Mouse (Mus musculus) adrenal gland, postnatal 4 days (tissue): ENCODE data around the gene Car6. TPM values are rescaled to one million over a fixed set of nuclear protein-coding genes. Genes with fewer than 3 reads are reported as not detected.

ENCODE experiments used
- DNase-seq, 2 experiments: peaks; one replicate each; pipeline ENCODE4 v3.0.0; 2021 to 2022; ENCODE audit warnings: low spot score in 2 of 2, mixed read lengths in 2 of 2
- total RNA-seq, 2 experiments: library from RNA; stranded (reverse); gene quantifications; 2 replicates each; pipeline ENCODE4 v1.2.3; 2021

Car6 gene
- total RNA-seq, 2 experiments from 2014 or later, result not detected

DNA sequence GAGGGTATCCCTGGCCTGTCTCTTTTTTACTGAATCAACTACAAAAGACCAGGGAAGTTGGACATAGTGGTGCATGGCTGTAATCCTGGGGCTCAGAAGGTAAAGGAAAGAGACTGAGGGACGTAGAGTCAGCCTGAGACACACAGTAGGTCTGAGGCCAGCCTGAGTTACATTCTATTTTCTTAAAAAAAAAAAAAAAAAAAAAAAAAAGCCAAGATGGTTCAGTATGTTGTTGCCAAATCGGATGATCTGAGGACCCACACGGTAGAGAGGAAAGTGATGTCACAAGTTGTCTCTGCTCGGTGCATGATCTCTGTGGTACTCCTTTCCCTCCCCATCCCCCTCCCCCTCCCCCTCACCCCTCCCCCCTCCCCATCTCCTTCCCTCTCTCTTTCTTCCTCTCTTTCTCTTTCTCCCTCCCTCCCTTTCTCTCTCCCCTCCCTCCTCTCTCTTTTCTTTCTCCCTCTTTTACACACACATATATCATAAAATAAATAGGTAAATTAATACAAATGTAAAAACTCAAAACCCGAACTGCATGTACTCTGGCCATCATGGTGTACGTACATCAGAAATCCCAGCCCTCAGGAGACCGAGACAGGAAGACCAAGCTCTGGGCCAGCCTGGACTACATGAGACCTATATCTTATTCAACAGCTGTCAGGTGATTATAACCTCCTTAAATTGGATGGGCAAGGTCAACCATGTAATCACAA is 63.6 kb downstream of the Car6 start:
- no peak for DNase-seq

Other genes starting within 250 kb of the Car6 start
- gene Spsb1, start 246.3 kb downstream of the Car6 start, total RNA-seq, result 10 to 100 TPM; 36.9 to 42.0 TPM
- 100 to 1,000 TPM; 108 to 120 TPM for gene H6pd, start 192.3 kb downstream of the Car6 start, total RNA-seq
- 1 to 10 TPM; 3.1 to 3.8 TPM for gene Gpr157, start 114.0 kb downstream of the Car6 start, total RNA-seq
- 1 to 10 TPM in 1 of 2 experiments, under 1 TPM in 1; 0.73 to 3.5 TPM for gene Slc2a5, start 82.0 kb downstream of the Car6 start, total RNA-seq
- gene Slc2a7, start 52.4 kb downstream of the Car6 start, total RNA-seq, result not detected
- 100 to 1,000 TPM; 259 to 261 TPM for gene Eno1, start 35.4 kb upstream of the Car6 start, total RNA-seq
- gene Rere, start 80.3 kb upstream of the Car6 start, total RNA-seq, result 100 to 1,000 TPM; 150 to 160 TPM